Mouse (Mus musculus) natural killer cell, adult 2 months (primary cell): ENCODE results near the gene Pik3r1.

ENCODE experiments used
- DNase-seq, 2 experiments: peaks; one replicate each; pipeline ENCODE4 v3.0.0; 2022; ENCODE audit warnings: low spot score in 2 of 2

The Pik3r1 gene

GRCm38 (mm10) chr13:101711301-101711700 lies 56.7 kb downstream of the Pik3r1 start:
- peak in 1 of 2 experiments; percentile 34 for DNase-seq

- no peak for DNase-seq
These were observed 58.2 kb downstream of the Pik3r1 start for GRCm38 (mm10) chr13:101709788-101710187.

GRCm38 (mm10) chr13:101707226-101707625 lies 60.8 kb downstream of the Pik3r1 start:
- peak; percentile 60 to 81 for DNase-seq

- peak; percentile 72 to 82 for DNase-seq
These were observed 61.6 kb downstream of the Pik3r1 start for GRCm38 (mm10) chr13:101706426-101706825.

DNA sequence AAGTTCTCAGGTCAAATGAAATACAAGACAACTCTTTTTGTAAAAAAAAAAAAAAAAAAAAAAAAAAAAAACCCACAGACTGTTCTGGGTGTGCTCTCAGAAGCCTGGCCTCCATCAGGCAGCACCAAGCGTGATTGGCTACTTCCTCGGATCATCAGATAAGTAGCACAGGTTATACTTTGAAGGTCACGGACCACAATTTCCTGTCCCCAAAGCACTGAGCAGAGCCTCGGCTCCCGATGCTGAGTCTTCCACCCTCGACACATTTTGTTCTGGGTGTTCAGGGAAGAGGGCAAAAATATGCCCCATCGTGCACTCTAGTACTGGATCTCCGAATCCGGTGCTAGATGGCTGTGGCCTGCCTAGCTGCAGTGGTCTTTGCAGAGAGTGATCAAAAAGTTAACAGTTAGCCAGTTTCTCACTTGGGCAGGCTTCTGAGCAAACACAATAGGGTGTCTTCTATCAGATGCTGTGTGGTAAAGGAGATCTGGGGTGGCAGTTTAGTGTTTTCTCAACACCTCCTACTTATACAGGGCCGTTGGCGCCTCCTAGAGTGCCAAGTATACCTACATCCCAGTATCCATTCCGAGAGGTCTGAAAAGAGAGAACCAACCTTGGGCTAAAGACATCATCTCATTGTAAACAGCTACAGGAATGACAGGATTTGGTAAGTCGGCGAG lies 65.8 kb downstream of the Pik3r1 start:
- DNase-seq: peak; percentile 71 to 80

DNA sequence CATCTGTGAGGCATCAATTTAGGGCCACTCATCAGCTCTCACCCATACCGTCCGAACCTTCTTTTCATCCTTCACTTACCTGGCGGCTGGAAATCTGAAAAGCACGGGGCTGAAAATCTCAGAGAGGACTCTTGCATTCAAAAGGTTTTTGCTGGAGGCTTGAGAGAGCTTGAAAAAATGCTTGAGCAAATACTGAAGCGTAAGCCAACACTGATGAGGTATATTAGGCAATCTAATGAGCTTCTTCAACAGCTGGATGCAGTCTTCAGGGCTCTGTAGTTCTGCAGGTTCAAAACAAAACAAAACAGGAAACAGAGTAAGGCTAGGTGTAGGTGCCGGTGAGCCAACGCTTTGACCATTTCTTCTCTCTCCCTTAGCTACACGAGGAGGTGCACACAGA lies 66.4 kb downstream of the Pik3r1 start:
- no peak for DNase-seq

DNA sequence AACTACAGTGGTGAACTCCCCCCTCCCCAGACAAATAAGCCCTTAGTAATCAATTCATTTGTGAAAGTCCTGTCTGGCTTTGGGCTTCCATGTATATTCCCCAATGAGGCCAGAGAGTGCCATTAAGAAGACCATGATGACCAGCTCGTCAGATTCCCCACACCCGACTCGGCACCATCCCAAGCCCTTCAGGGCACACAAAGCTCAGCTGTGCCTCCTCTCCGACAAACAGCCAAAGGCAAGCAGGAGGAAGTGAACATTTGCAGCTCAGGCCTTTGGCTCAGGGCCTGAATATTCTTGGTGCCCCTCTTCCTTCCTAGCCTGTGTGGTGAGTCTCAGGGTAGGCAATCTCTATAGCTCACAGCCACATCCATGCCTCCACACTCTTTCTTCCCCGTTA lies 68.3 kb downstream of the Pik3r1 start:
- DNase-seq: no peak

DNA sequence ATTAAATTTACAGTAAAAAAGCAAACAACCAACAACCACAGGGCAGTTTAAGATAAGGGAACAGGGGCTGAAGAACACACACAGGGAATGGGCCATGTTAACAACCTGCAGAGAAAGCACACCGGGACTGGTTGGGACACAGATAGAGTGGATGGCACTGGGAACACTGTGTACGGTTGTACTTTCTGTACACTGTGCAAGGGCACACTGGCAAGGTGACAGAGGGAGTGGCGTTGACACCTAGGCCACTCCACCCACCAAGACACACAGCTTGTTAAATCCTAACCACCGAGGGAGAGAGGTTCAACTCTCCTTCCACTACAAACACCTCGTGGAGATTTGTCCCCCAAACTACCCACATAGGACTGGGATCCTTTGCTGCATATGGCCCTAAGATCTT lies 70.1 kb downstream of the Pik3r1 start:
- DNase-seq: no peak

- no peak for DNase-seq
These were observed 70.6 kb downstream of the Pik3r1 start for GRCm38 (mm10) chr13:101697461-101697860.

- DNase-seq: peak; percentile 73 to 79
These were observed 71.2 kb downstream of the Pik3r1 start for GRCm38 (mm10) chr13:101696827-101697226.

DNA sequence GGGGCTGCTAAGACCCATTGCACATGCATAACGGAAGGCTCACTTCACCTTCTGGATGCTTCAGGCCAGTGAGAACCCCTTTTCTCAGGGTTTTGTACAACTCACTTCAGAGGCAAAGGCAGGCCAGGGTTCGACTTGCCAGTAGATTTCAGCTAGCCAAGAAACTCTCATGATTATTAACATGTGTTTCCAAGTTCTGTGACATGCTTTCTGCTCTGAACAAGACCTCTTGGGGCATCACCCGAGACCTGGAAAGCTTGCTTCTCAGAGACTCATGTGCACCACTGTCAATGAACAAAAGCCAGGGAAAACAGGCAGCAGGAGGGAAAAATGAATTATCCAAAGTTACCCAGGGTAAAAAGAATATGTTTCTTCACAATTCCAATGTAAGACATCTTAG lies 71.7 kb downstream of the Pik3r1 start:
- DNase-seq: peak in 1 of 2 experiments; percentile 10

- DNase-seq: peak; percentile 81 to 89
These were observed 72.1 kb downstream of the Pik3r1 start for GRCm38 (mm10) chr13:101695876-101696275.

GRCm38 (mm10) chr13:101694496-101695251 lies 73.3 kb downstream of the Pik3r1 start:
- peak; percentile 67 to 70 for DNase-seq

- peak; percentile 60 to 64 for DNase-seq
These were observed 74.0 kb downstream of the Pik3r1 start for GRCm38 (mm10) chr13:101693967-101694495.

DNA sequence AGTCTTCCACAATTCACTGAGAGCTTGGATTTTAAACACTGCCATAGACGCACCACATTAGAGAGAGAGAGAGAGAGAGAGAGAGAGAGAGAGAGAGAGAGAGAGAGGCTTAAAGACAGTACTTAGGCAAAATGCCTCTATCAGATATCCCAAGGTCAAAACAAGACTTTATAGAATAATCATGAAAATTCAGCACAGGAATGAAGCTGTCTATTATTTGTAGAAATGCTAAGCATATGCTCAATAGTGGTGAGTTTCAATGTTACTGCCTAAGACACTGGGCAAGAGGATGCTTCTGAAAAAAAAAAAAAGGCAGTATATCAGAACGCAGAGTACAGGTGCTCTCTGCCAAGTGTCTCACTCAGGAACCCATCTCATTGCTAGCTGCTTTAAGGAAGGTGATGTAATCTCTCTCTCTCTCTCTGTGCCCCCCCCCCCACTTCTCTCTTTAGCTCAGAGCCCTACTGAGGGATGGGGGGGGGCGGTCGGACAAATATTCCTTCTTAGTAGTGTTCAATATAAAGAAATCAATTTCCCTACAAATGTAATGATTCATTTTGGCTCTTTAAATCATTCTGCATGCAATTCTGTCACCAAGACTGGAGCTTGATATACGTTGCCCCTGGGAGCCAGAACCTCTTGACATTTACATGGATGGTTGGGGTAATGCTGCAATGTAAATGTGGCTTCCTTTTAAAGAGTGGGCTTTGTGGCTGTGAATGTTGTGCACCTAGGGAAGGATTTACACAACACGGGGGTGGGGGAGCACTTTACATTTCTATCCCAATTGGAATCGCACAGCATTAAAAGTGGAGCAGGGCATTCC lies 74.9 kb downstream of the Pik3r1 start:
- DNase-seq: no peak

GRCm38 (mm10) chr13:101692239-101692784 lies 75.7 kb downstream of the Pik3r1 start:
- DNase-seq: peak in 1 of 2 experiments; percentile 20

GRCm38 (mm10) chr13:101691669-101692068 lies 76.3 kb downstream of the Pik3r1 start:
- DNase-seq: no peak

DNA sequence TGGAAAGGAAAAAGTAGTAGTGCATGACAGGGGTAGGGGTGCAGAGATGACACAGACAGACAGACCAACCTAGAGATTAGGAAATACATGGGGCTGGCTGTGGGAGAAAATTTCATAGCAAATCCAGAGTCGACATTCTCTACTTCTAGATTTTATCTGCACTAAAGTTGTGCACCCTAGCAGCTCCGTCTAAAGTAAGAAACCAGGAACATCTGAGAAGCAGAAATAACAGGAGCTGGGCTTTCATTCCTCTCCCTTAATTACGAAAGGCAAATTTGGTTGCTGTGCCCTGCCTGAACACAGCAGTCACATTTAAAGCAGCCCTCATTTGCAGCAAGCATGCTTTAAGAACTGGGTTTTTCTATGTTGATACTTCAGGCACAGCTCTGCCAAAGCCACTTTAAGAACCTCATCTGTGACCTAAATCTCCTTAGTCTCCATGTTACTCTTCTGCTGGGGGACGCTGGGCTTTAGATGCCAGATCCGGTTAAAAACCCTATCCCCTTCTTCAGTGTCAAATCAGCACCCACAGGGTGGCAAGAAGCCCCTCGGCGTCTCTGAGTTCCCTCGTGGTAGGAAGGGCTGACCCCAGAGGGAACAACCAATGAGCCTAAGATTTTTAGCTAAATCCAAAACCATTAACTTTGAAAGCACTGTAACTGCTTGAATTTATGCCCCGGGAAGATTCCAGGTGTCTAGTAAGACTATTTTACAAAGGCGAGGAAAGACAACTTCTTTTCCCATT lies 76.9 kb downstream of the Pik3r1 start:
- no peak for DNase-seq

DNA sequence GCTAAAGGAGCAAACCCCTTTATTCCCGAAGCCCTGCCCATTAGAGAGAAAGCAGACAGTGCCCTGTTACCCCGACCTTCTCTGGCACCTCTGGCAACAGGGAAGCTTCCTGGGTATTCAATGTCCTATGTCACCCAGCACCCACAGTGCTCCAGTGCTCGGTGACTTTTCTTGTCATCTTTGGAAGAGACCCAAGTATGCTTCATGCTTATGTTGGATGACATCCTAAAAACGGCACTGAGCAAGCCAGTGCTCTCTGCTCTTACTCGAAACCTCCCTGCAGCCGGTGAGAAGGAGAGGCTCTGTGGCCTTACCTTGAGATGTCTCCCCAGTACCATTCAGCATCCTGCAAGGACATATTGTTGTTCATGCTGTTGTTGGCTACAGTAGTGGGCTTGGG lies 77.8 kb downstream of the Pik3r1 start:
- DNase-seq: no peak

- DNase-seq: no peak
These were observed 81.8 kb downstream of the Pik3r1 start for GRCm38 (mm10) chr13:101686256-101686655.

- DNase-seq: no peak
These were observed 83.3 kb downstream of the Pik3r1 start for GRCm38 (mm10) chr13:101684706-101685105.
